Mouse (Mus musculus) CD4-positive, CD25-positive, alpha-beta regulatory T cell, adult 4 months (primary cell): ENCODE measurements around the gene Mat2b. TPM values are rescaled to one million over a fixed set of nuclear protein-coding genes. Genes with fewer than 3 reads are reported as not detected.
"Not testable (repeated sequence)": the region's sequence is repeated elsewhere in the genome, so short reads cannot be mapped to it uniquely, and the experiment has no call there.

Experiments used
- ATAC-seq: one replicate; pipeline ENCODE4 v1.8.0; 2017
- polyA plus RNA-seq, 2 experiments: library from polyadenylated mRNA; unstranded; fragments of 100-300 nt; shearing (Covaris generic); gene quantifications; one replicate each; pipeline ENCODE4 v1.2.1; 2017

Mat2b gene
- polyA plus RNA-seq: 100 to 1,000 TPM; 238 to 255 TPM

DNA sequence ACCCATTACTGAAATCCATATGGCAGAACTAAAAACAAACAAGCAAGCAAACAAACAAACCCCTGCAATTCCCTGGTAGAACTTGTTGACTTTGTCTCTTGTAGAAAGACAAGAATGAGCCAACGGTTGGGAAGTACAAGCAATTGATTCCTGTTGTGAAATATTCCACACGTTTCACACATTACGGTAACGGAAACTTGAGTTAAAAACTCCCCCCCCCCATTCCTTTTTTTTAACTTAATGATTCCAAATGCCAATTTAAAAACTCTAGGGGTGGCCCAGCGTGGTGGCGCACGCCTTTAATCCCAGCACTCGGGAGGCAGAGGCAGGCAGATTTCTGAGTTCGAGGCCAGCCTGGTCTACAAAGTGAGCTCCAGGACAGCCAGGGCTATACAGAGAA, at the start of gene Mat2b:
Gene Mat2b (minus strand): TSS at position 101 of the 400 bp plus-strand sequence.
- ATAC-seq: no peak

GRCm38 (mm10) chr11:40744348-40744747, 49.3 kb upstream of the Mat2b start:
- ATAC-seq: peak; percentile 67

- ATAC-seq: no peak
Observed at GRCm38 (mm10) chr11:40741605-40742262, 46.7 kb upstream of the Mat2b start.

DNA sequence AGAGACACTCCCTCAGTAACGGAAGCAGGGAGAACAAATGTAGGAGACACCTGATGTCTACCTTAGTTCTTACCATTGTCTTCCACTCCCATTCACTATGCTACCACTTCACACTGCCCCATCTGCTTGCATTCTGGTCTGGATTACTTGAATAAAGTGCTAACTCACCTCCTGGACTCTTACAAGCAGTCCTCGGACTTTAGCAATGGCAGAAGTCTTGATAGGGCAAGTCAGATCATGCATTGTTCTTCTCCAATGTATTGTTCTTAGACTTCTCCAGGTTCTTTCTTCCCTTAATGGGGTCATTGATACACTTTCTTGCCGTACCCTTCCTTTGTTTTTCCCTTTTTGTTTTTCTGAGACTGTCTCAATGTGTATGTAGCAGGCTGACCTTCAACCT, 42.4 kb upstream of the Mat2b start:
- no peak for ATAC-seq

GRCm38 (mm10) chr11:40734251-40734752, 39.3 kb upstream of the Mat2b start:
- ATAC-seq: peak; percentile 0

GRCm38 (mm10) chr11:40733339-40734174, 38.6 kb upstream of the Mat2b start, which contains the start of the genes Hmmr and Nudcd2:
Gene Hmmr, minus strand, starts transcription at chr11:40733422.
Gene Nudcd2, plus strand, starts transcription at chr11:40733667.
- peak; percentile 97 for ATAC-seq

GRCm38 (mm10) chr11:40732997-40733338, 38.0 kb upstream of the Mat2b start:
- ATAC-seq: no peak

DNA sequence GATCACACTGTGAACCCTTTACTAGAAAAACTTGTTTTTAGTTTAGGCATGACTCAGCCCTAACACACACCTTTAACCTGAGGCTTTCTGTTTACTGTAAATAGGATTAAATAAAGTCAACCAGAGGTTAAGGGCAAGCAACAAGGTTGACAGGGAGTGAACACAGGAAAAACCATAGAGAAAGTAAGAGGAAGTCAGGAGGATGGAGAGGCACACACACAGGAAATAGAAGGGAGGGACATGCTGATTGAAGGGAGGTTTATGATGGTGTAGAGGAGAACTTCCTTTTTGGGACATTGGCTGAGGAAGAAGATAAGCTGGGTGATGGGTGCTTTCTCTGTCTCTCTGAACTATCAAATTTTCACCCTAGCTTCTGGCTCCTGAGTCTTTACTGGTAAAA, 23.3 kb upstream of the Mat2b start:
- ATAC-seq: peak; percentile 91

GRCm38 (mm10) chr11:40715524-40715923, 20.5 kb upstream of the Mat2b start:
- ATAC-seq: no peak

DNA sequence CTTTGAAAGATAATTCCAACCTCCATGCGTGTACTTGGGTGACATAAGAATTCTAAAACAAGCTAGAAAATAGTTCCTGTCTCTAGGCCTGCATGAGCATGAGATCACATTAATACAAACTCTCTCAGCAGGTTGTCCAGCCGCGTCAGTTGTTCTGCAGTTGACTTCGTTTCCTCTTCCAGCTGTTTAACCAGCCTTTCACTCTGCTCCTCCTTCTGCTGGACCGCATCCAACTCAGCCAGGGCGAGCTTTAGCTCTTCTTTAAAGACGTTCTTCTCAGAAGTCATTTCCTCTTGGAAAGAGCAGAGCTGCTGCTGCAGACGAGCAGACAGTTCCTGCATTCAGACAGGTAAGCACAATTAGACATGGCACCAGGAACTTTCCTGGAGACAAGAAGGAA, 18.9 kb upstream of the Mat2b start:
- ATAC-seq: no peak

DNA sequence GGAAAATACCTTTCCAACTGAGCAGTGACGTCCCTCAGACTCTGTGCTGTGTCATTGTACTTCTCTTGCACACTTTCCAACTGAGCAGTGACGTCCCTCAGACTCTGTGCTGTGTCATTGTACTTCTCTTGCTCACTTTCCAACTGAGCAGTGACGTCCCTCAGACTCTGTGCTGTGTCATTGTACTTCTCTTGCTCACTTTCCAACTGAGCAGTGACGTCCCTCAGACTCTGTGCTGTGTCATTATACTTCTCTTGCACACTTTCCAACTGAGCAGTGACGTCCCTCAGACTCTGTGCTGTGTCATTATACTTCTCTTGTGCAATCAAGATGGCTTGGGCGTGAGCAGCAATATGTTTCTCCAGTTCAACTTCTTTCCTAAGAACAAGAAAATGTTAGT, 14.9 kb upstream of the Mat2b start:
- ATAC-seq: not testable (repeated sequence)

GRCm38 (mm10) chr11:40694311-40695087, 504 bp downstream of the Mat2b start:
- peak; percentile 45 for ATAC-seq

DNA sequence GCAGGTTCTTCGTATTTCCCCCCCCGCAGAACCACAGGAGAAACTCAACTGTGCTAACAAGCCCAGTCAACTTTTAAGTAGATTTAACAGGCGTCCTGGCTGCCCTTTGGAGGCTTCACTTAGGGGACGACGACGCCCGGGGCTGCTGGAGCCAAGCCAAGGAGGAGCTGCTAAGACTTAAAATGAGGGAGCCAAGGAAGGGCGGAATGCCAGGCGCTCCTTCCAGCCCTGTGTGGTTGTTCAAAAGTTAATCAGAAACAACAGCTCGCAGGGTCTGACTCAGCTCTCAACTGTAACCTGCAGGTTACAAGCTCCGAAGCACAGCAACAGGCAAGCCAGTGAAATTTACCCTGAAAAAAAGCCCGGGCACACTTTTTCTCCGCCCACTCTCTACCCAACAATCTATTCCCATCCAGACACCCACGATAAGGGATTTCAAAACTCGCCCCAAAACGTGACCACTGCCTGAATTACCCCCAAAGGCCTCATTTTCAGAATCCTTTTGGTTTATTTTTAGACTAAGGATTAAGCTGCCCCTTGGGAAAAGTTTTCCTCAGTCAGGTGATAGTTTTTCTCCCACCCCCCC, 1.5 kb downstream of the Mat2b start:
- ATAC-seq: no peak

DNA sequence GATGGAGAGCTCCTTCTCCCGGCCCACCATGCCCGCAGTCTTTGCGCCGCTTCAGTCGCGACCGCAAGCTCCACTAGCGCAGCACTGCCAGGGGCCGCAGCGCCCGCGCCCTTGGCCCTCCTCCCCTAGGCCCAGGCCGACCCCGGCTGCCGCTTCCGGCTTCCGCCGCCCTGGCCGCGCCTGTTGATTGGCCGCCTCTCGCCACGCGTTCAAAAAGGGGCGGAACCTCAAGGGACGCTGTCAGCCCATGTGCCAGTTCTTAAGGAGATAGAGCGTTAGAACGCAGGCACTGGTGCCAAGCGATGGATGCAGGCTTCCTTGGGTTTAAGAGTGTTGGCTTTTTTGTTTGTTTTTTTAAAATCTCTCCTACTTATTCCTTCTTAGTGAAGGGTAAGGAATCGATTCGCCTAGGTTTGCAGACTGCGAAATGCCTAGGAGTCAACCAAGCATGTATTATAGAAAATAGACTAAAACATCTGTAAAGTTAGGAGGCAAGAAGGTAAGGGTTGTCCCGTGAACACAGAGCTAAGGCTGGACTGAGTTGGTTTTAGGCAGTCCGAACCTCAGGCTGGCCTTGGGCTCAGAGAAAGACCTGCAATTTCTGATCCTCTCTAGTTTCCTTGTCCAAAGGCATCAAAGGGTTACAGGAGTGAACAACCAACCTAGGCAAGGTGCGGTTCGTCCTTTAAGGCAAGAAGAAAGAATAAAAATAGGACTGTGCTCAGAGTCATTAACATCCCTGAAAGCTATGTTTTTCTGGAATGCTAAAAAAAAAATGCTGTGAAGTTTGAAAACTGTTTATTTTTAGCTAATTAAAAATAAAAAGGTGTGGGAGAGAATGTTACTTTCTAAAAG, 2.3 kb downstream of the Mat2b start:
- ATAC-seq: peak; percentile 90

- peak; percentile 35 for ATAC-seq
Observed at GRCm38 (mm10) chr11:40692101-40692509, 2.9 kb downstream of the Mat2b start.

DNA sequence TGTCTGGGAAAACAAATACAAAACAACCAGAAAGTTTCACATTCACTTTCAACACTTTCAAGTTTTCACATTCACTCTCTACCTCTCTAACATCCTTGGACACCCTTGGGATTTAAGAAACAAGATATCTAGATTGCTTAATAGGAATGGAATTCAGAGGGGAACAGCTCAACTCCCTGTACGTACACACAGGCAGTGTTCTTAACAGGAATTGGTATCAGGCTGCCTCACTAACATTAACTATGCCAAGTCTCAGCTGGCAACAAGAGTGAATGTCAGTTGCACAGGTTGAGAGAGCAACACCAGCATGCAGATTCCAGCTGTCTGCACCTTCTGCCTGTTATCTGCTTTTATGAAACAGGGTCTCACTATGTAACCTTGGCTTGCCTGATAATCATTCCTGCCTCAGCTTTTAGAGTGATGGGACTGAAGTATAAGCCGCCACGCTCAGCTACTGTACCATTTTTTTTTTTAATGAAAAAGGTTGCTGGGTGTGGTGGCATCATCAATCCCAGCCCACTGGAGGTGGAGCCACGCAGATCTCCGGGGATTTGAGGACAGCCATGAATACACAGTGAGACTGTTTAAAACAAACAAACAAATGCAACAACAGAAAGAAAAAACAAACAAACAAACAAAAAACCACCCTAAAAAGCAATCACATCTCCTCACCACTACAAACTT, 4.4 kb downstream of the Mat2b start:
- no peak for ATAC-seq

DNA sequence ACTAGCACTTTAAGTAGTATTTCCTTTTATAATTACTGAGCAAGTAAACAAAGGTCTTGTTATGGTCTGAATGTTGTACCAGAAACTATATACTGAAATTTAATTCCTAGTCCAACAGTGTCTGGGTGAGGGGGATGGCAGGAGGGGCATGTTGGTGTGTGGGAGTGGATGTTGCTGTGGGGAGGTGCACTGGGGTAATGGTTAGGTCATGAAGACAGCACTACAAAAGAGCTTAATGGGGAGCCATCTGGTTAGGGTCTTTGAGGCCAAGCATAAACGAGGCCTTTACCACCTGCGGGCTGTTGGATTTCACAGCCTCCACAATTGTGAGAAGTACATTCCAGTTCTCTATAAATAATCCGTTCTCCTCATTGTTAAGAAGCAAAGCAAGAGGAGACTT, 11.7 kb downstream of the Mat2b start:
- ATAC-seq: no peak

GRCm38 (mm10) chr11:40682456-40682855, 12.5 kb downstream of the Mat2b start:
- ATAC-seq: no peak

DNA sequence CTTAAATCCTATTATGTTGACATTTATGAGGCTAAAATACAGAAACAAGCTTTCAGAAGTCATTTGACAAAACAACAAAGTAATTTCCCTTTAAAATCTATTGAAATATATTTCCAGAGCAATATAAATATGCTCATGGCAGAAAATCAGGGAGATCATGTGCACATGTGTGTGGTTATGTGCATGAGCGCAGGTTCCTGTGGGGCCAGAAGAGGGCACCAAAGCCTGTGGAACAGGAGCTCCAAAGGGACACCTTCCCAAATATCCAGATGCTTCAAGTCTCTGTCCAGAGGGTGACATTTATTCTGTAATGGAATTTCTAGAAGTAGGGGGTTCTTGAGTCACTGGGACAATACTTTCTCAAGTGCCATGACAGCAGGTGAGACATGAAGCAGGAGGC, 17.8 kb downstream of the Mat2b start:
- no peak for ATAC-seq

- no peak for ATAC-seq
Observed at GRCm38 (mm10) chr11:40675014-40675730, 19.8 kb downstream of the Mat2b start.
